Comparison of ENCODE assay signal across 23 mouse cellular contexts in genomic region chr17:34723066-34723465, GRCm38 (mm10). TPM values are rescaled to one million over a fixed set of nuclear protein-coding genes. Genes with fewer than 3 reads are reported as not detected.
DNase-seq lines count a peak whose midpoint lies in the region; TF ChIP-seq lines count a peak whose summit lies in the region.
"Had no signal": no experiment of that assay in that cellular context is flagged by ENCODE, and none has a peak within 500 bp of the region (broad histone marks: within the 10 kb centered on the region; RNA-seq: fewer than 3 reads in every experiment).

No protein-coding gene starts in this region.

- no peak overlapping the region for H3K4me3 ChIP-seq in layer of hippocampus, adult 2 months
- no peak overlapping the region for H3K4me3 ChIP-seq in testis, adult 2 months (ENCODE audit: control insufficient read depth, low read depth, low read length)
- H3K4me3 ChIP-seq: heart, embryonic 15.5 days; limb, embryonic 13.5 days; lung, embryonic 15.5 days; neural tube, embryonic 13.5 days had no signal

- no peak for TF ChIP-seq POLR2A in testis, adult 2 months (IDR thresholded peaks at IDR 0.05; ENCODE audit: control insufficient read depth, low read depth, low read length)

- no peak overlapping the region for H3K27ac ChIP-seq in layer of hippocampus, adult 2 months
- no peak overlapping the region for H3K27ac ChIP-seq in testis, adult 2 months (ENCODE audit: control insufficient read depth, insufficient read depth, low read depth, low read length)
- H3K27ac ChIP-seq: heart, embryonic 15.5 days; limb, embryonic 13.5 days; lung, embryonic 15.5 days; neural tube, embryonic 13.5 days had no signal

- no peaks in the 10 kb centered on the region for H3K36me3 ChIP-seq in testis, adult 2 months (ENCODE audit: control insufficient read depth, insufficient read depth, low read length)
- H3K36me3 ChIP-seq: heart, embryonic 15.5 days; limb, embryonic 13.5 days; lung, embryonic 15.5 days; neural tube, embryonic 13.5 days had no signal

- no peaks in the 10 kb centered on the region for H3K4me1 ChIP-seq in testis, adult 2 months (ENCODE audit: control insufficient read depth, insufficient read depth, low read length)
- H3K4me1 ChIP-seq: heart, embryonic 15.5 days; limb, embryonic 13.5 days; lung, embryonic 15.5 days; neural tube, embryonic 13.5 days had no signal

- peak; percentile 27 to 60 for DNase-seq in adrenal gland, adult (ENCODE audit: inconsistent age in 2 of 2, low spot score in 1 of 2)
- DNase-seq in adrenal gland, adult 18-20 months (ENCODE audit: low spot score in 2 of 2) = no peak
- DNase-seq in layer of hippocampus, adult 2 months (ENCODE audit: low spot score in 2 of 2) = no peak
- DNase-seq in layer of hippocampus, adult 11-12 months (ENCODE audit: low spot score) = no peak
- no peak for DNase-seq in testis, postnatal 10 days (ENCODE audit: low spot score)
- no peak for DNase-seq in natural killer cell, adult 2 months (ENCODE audit: low spot score in 2 of 2)
- no peak for DNase-seq in kidney, postnatal 10 days
- DNase-seq: cerebellum, adult 2 months; cerebellum, postnatal 36 days; gastrocnemius, postnatal 10 days; heart, adult 11 months; heart, postnatal 4 days; kidney, adult 18-20 months; kidney, postnatal 36 days; right cerebral cortex, adult 18-20 months; thymus, postnatal 36 days had no signal

- no peaks in the 10 kb centered on the region for H3K27me3 ChIP-seq in testis, adult 2 months (ENCODE audit: control insufficient read depth, insufficient read depth, low read length)
- H3K27me3 ChIP-seq: heart, embryonic 15.5 days; limb, embryonic 13.5 days; lung, embryonic 15.5 days; neural tube, embryonic 13.5 days had no signal

- peak; percentile 58 for TF ChIP-seq CTCF in layer of hippocampus, adult 2 months (conservative IDR thresholded peaks at IDR 0.05)
- TF ChIP-seq CTCF in testis, adult 2 months (IDR thresholded peaks at IDR 0.05; ENCODE audit: control insufficient read depth, insufficient read depth, insufficient replicate concordance, low read depth, low read length) = peak; percentile 48; the same call in 1 of the 2 replicates

RNA-seq across cellular contexts. Expression of gene C4b, which starts 20.6 kb away (rescaled TPM):
- 100 to 1,000 TPM in 1 of 2 experiments, 10 to 100 TPM in 1; 99.1 to 174 TPM for total RNA-seq in adrenal gland, adult 18-20 months (2021)
- total RNA-seq in layer of hippocampus, adult 2 months (2021) = 10 to 100 TPM; 27.2 to 28.7 TPM
- 15.0 and 17.6 TPM in 2 replicates for polyA plus RNA-seq in testis, adult 2 months (2012; rRNA removed)
- polyA plus RNA-seq: forebrain, embryonic 11.5 days; midbrain, embryonic 11.5 days; neural tube, embryonic 13.5 days had no signal

RNA-seq across cellular contexts. Expression of gene Tnxb, which starts 52.7 kb away (rescaled TPM):
- total RNA-seq in adrenal gland, adult 18-20 months (2021) = 10 to 100 TPM; 19.8 to 25.2 TPM
- total RNA-seq in layer of hippocampus, adult 2 months (2021) = 10 to 100 TPM; 10.9 to 11.0 TPM
- polyA plus RNA-seq in testis, adult 2 months (2012; rRNA removed) = 0.77 and 1.9 TPM in 2 replicates

Comparison
In these comparisons a context has a peak if more than half of its experiments do, and no peak if none do; other contexts are left out.
1. DNase-seq: peak in adrenal gland, adult (2 of 2); none in adrenal gland, adult 18-20 months (0 of 2), layer of hippocampus, adult 2 months (0 of 2), layer of hippocampus, adult 11-12 months (single experiment), testis, postnatal 10 days (single experiment), natural killer cell, adult 2 months (0 of 2) and kidney, postnatal 10 days (single experiment).